Mouse (Mus musculus): ENCODE measurements around the gene Upp2.

Upp2 gene

DNA sequence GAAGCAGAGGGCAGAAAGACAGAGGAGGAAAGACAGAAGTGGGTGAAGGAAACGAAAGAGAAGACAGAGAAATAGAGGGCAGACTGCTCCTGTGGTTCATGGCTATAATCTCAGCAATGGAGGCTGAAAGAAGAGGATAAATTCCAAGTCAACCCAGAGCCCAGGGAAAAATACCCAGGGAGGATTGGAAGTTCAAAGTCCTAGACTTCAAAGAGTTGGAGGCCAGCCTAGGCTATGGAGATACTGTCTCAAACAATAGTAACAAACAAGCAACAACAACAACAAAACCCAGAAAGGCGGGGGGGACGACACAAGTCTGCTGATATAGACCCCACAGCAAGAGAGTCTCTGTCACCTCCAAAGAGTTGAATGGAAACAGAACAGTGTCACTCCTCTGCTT is 14.8 kb upstream of the Upp2 start:
- DNase-seq (ENCODE audit: low read depth), result no peak

DNA sequence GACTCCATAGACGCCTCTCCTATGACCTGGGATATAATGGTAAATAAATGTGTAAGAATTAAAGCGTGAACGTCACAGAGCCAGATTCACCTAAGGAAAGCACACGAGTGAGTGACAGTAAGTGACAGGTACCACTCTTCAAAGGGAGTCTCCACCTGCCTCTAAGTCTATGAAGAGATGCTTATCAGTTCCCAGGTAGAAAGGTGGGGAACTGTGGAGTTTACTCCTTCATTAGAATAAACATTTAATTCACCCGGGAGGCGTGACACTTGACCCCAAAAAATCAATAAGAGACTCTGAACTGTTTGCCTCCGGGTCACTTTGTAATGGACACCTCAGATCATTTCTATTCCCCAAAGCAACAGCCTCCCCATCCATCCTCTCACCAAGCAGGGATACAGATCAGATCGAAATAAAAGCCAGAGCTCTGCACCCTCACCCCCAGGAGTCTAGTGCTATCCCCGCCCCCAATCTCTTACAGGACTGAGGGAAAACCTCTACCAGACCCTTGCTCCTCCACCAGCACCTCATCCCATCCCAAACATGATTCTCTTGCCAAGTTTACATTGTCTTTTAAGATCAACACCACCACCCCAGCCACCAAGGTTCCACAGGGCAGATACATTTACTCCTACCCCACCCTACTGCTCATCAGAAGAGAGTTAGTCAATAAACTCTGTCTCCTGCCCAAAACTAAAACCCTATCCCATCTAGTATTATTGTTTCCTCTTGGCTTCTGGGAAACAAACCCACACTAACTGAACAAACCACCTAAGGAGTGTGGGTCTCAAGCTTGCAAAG is 9.9 kb upstream of the Upp2 start:
- DNase-seq (ENCODE audit: low read depth), result no peak

DNA sequence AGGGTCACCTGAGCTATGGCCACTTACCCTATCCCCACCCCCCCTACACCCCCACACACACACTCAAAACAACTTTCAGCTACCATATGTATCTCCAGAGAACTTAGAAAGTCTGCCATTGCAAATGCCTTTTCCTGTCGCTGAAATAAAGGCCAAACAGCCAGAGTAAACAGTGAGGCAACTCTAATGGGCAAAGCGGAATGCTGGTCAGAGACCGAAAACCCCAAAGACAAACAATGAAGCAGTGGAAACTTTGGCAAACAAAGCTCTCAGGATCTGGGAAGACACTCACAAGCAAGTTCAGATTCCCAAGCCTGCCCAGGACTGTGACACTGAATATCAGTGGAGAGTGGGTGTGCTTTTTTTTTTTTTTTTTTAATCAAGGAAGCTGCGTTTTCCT is 5.0 kb upstream of the Upp2 start:
- DNase-seq (ENCODE audit: low read depth), result peak; percentile 73

DNA sequence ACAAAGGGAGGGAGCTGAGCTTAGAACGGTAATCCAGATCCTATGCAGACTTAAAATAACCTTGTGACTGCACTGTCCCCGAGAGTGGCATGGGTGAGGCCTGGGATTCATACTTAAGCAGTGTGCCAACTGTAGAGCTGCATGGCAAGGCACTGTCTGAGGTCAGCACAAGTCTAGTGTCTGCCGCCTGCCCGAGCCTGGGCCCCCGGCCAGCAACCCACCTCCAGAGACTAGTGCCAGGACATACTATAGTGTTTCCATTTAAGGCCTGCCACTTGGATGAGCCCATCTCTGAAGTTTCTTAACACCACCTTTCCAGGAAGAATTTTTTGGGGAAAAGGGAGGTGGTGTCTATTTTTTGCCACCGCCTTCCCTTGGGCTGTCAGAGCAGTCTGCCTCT is 1.8 kb upstream of the Upp2 start:
- DNase-seq (ENCODE audit: low read depth), result no peak

DNA sequence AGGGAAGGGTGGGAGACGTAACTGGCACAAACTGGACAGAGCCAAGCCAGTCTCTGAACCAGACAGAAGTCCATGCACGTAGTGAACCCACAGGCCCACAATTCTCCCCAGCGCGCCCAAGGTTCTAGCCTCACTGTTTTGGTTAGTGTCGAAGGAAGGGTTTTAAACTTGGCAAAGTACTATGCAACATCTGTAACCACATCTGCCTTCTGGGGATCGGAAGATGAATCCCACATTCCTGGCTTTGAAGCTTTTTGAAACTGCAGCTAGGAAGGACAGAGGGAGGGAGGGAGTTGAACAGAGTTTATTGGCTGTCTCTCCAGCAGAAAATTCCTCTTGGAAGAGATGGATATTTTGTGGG is 1.1 kb upstream of the Upp2 start:
- no peak for DNase-seq (ENCODE audit: low read depth)

GRCm38 (mm10) chr2:58566410-58567065 is 560 bp upstream of the Upp2 start:
- DNase-seq (ENCODE audit: low read depth), result no peak

DNA sequence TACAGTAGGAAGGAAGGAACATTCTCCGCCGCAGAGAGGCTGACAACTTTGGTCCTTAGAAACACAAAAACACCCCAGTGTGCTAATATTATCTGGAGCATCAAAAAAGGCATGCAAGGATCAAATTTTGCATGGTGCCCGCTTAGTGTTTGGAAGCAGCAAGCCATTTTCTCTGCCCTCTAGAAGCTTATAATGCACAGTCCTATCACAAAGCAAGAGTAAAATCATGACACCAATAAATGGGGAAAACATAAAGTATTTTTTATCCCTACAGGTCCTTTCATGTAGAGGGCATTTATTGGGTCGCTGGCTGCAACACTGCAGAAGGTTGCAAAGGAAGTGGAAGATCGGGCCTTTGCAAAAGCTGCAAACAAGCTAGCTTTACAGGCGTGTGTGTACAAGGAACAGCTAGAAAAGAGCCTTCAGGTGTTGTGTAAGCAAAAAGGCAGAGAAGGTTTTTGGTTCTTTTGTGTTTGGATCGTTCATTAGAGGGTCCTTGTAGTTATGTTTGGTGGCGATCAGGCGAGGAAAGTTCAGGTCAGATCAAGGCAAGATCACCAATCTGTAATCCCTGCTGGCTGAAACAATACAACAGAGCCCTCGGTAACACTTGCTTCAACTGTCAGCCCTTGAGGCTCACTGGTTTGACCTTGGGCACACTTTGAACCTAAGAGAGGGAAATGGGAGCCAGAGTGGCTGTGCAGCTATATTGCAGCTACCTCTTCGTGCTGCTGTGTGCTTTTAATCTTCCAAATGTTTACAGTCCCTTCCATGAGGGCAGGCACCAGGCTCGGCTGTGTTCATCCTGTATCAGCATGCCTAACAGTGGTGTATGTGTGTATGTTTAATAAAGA is 995 bp downstream of the Upp2 start:
- no peak for DNase-seq (ENCODE audit: low read depth)

GRCm38 (mm10) chr2:58568841-58569645 is 1.9 kb downstream of the Upp2 start:
- no peak for DNase-seq (ENCODE audit: low read depth)

GRCm38 (mm10) chr2:58574167-58574566 is 7.1 kb downstream of the Upp2 start:
- no peak for DNase-seq (ENCODE audit: low read depth)

GRCm38 (mm10) chr2:58586311-58586710 is 19.2 kb downstream of the Upp2 start:
- no peak for DNase-seq (ENCODE audit: low read depth)

DNA sequence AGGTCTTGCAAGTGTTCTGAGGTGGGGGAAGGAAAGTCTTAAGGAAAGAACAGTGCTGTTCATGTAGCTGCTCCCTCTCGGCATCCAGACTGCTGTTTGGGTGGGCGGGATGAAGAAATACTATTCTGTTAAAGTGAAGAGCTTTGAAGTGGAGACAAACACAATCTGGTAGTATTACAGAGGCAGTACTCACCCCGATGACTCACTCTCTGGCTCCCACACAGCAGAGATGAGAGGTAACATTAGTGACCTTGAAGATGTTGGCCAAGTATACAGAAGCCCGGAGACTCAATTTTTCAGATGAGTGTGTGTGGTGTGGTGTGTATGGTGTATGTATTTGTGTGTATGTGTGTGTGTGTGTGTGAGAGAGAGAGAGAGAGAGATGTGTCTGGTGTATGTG is 22.5 kb downstream of the Upp2 start:
- peak; percentile 53 for DNase-seq (ENCODE audit: low read depth)

DNA sequence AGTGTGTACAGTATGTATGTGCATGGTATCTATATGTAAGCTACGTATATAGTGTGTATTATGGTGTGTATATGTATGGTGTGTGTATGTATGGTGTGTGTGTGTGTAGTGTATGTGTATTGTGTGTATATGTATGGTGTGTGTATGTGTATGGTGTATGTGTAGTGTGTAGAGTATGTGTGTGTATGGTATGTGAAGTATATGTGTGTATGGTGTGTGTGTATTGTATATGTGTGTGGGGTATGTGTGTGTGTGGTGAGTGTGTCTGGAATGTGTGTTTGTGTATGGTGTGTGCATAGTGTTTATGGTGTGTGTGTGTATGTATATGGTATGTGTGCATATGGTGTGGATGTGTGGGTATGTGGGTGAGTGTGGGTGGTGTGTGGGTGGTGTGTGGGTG is 23.0 kb downstream of the Upp2 start:
- DNase-seq (ENCODE audit: low read depth), result no peak

GRCm38 (mm10) chr2:58595350-58595749 is 28.3 kb downstream of the Upp2 start:
- DNase-seq (ENCODE audit: low read depth), result no peak

DNA sequence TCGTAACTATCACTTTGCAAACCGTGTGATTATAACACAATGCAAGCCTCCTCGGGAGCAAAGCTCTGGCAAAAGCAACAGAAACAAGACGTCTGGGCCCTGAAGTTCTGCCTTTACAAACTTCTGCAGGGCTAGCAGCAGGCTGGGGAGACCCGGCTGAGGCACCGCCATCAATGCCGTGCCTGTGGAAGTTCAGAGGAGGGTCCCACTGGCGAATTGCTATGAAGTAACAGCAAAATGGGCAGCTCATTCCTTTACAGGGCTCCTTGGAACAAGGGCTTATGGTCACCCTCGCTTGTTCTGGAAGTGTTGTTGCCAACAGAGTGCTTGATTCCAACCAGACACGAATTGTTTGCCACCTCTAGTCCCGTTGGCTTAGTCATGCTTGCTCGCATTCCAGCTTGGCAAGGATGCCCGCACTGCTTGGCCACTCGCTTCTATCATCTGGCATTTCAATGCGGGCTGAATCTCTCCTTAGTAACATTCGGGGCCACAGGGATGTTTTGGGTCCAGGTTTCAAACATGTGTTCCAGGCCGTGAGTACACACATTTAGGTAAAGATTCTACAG is 29.8 kb downstream of the Upp2 start:
- peak; percentile 65 for DNase-seq (ENCODE audit: low read depth)

GRCm38 (mm10) chr2:58597556-58597955 is 30.5 kb downstream of the Upp2 start:
- DNase-seq (ENCODE audit: low read depth), result no peak

DNA sequence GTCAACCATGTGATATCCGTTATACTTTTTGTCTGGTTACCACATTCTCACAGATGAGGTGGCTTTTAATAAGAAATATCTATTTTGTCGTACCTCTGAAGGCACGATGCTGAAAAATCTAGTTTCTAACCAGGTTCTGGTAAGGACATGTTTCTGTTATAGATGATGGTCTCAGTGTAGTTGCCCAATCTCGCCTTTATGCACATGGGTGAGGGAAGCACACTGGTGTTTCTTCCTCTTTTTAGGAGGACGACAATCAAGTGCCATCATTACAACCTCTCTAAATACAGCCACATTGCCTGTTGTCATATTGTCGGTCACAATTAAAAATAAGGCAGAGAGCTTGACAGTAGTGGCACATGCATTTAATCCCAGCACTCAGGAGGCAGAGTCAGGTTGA is 32.5 kb downstream of the Upp2 start:
- DNase-seq (ENCODE audit: low read depth), result no peak

GRCm38 (mm10) chr2:58601382-58601781 is 34.3 kb downstream of the Upp2 start:
- DNase-seq (ENCODE audit: low read depth), result no peak

DNA sequence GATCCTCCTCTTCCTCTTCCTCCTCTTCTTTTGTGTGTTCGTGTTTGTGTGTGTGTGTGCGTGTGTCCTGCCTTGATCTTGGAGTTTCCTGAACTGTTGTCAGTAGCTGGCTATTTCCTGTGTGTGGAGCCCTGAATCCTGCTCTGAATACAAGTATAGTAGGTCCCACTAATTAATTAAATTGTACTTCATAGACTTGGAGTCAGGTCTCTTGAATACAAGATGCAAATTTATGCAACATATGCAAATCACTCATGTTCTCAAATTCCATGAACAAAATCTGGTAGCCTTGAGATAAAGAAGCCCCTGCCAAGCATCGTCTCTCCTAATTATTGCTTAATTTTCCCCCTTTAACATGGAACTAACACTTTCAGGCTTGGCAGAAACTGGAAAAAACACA is 36.3 kb downstream of the Upp2 start:
- DNase-seq (ENCODE audit: low read depth), result no peak

DNA sequence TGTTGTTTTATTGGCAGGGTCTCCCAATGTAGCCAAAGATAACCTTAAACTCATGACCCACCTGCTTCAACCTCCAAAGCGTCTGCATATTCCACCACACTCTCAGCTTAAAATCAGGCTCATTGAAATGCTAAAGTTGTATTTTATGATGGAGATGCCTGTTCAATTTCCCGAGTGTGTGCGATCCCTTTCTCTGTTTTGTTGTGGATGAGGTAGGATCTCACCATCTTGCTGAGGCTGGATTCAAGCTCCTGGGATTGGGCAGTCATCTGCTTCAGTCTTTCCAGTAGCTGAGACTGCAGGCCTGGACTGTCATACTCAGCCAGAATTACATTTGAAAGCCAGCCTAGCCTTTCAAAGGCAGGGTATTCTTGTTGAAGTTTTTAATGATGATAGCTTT is 37.7 kb downstream of the Upp2 start:
- DNase-seq (ENCODE audit: low read depth), result no peak

DNA sequence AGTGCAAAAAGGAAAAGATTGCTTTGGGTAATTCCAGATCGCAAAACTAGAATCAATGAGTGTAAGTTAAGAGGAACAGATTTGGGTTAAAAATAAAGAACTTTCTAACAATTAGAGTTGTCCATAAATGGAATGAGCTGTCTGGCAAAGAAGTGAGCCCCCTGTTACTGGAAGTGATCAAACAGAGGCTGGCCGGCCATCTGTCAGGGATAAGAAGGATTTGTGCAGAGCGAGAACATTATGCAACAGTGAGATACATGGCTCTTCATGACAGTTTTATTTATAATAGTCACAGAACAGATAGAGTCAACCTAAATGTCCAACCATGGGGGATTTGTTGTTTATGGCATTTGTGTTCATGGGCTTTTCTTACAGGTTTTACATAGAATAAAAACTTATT is 46.6 kb downstream of the Upp2 start:
- no peak for DNase-seq (ENCODE audit: low read depth)

GRCm38 (mm10) chr2:58614851-58615250 is 47.8 kb downstream of the Upp2 start:
- DNase-seq (ENCODE audit: low read depth), result no peak

DNA sequence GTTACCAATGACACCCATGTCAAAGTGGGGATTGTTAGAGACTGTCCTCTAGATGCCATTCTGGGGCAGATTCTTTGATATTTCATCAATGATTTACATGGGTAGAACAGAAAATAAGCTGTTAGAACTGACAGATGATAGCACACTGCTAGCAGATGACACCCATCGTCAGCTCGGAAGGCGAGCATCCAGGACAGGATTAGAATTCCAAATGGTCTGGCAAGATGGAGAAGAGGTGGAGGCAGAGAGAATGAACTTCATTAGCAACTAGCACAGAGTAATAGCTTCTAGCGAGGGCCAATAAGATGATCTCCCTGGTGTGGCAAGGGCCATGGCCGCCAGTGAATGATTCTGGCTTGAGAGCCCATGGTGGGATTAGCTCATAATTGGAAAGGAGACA is 48.7 kb downstream of the Upp2 start:
- DNase-seq (ENCODE audit: low read depth), result no peak
